Mouse (Mus musculus): Measurements from ENCODE around the gene Gucy1b2. TPM values are rescaled to one million over a fixed set of nuclear protein-coding genes. Genes with fewer than 3 reads are reported as not detected.

Gucy1b2 gene
- total and polyA plus RNA-seq, 2 experiments from 2014 or later = 0.04 TPM; not detected in 1

- 70% methylated on average over 7 of the region's 7 CpGs for WGBS
These were observed 9.5 kb downstream of the Gucy1b2 start for GRCm38 (mm10) chr14:62446385-62447213.

GRCm38 (mm10) chr14:62443840-62444430 lies 12.2 kb downstream of the Gucy1b2 start:
- no peaks in the 10 kb centered on the region for H3K27me3 ChIP-seq (ENCODE audit: control insufficient read depth, insufficient read depth, low read length)
- TF ChIP-seq CTCF (IDR thresholded peaks at IDR 0.05; ENCODE audit: low read depth) (no peak), EP300 (IDR thresholded peaks at IDR 0.05; ENCODE audit: low read depth) (no peak)
- H3K4me2 ChIP-seq (ENCODE audit: low read depth, low read length) = no peak overlapping the region
- no peak overlapping the region for H3K4me3 ChIP-seq (ENCODE audit: low read depth, low read length)
- H3K36me3 ChIP-seq (replicated peaks; ENCODE audit: control insufficient read depth, insufficient read depth, low read length) = no peaks in the 10 kb centered on the region
- DNase-seq (ENCODE audit: low spot score) (no peak), ATAC-seq (ENCODE audit: insufficient read depth, low read depth) (no peak)
- WGBS = 75% methylated on average over 6 of the region's 6 CpGs
- H3K9ac ChIP-seq (replicated peaks; ENCODE audit: low read depth, low read length) = no peak overlapping the region
- no peak overlapping the region for H3K27ac ChIP-seq (ENCODE audit: low read depth)
- no peaks in the 10 kb centered on the region for H3K9me3 ChIP-seq (replicated peaks; ENCODE audit: control insufficient read depth, low read length)
- H3K4me1 ChIP-seq (ENCODE audit: control insufficient read depth, insufficient read depth) = no peaks in the 10 kb centered on the region

More at GRCm38 (mm10) chr14:62446385-62447213, 9.5 kb downstream of the Gucy1b2 start:
- TF ChIP-seq CTCF (IDR thresholded peaks at IDR 0.05; ENCODE audit: low read depth) (no peak), EP300 (IDR thresholded peaks at IDR 0.05; ENCODE audit: low read depth) (no peak)
- Histone ChIP-seq H3K9ac (replicated peaks; ENCODE audit: low read depth, low read length) (no peak overlapping the region), H3K4me3 (ENCODE audit: low read depth, low read length) (no peak overlapping the region), H3K4me1 (ENCODE audit: control insufficient read depth, insufficient read depth) (no peaks in the 10 kb centered on the region), H3K27me3 (ENCODE audit: control insufficient read depth, insufficient read depth, low read length) (no peaks in the 10 kb centered on the region), H3K36me3 (replicated peaks; ENCODE audit: control insufficient read depth, insufficient read depth, low read length) (no peaks in the 10 kb centered on the region), H3K4me2 (ENCODE audit: low read depth, low read length) (no peak overlapping the region), H3K9me3 (replicated peaks; ENCODE audit: control insufficient read depth, low read length) (no peaks in the 10 kb centered on the region), H3K27ac (ENCODE audit: low read depth) (no peak overlapping the region)
- DNase-seq (ENCODE audit: low spot score) (no peak), ATAC-seq (ENCODE audit: insufficient read depth, low read depth) (no peak)

- Histone ChIP-seq H3K9me3 (replicated peaks; ENCODE audit: control insufficient read depth, low read length) (no peaks in the 10 kb centered on the region), H3K4me1 (ENCODE audit: control insufficient read depth, insufficient read depth) (no peaks in the 10 kb centered on the region), H3K4me2 (ENCODE audit: low read depth, low read length) (no peak overlapping the region), H3K4me3 (ENCODE audit: low read depth, low read length) (no peak overlapping the region), H3K9ac (replicated peaks; ENCODE audit: low read depth, low read length) (no peak overlapping the region), H3K36me3 (replicated peaks; ENCODE audit: control insufficient read depth, insufficient read depth, low read length) (no peaks in the 10 kb centered on the region), H3K27me3 (ENCODE audit: control insufficient read depth, insufficient read depth, low read length) (no peaks in the 10 kb centered on the region), H3K27ac (ENCODE audit: low read depth) (no peak overlapping the region)
- TF ChIP-seq EP300 (IDR thresholded peaks at IDR 0.05; ENCODE audit: low read depth) (no peak), CTCF (IDR thresholded peaks at IDR 0.05; ENCODE audit: low read depth) (no peak)
- ATAC-seq (ENCODE audit: insufficient read depth, low read depth) = no peak
- DNase-seq (ENCODE audit: low spot score) = no peak
- WGBS = 55% methylated on average over 1 of the region's 1 CpGs
These were observed 13.1 kb downstream of the Gucy1b2 start for GRCm38 (mm10) chr14:62442971-62443370.

- no peak overlapping the region for H3K9ac ChIP-seq (replicated peaks; ENCODE audit: low read depth, low read length)
- ATAC-seq (ENCODE audit: insufficient read depth, low read depth) (no peak), DNase-seq (ENCODE audit: low spot score) (no peak)
- no peaks in the 10 kb centered on the region for H3K4me1 ChIP-seq (ENCODE audit: control insufficient read depth, insufficient read depth)
- TF ChIP-seq EP300 (IDR thresholded peaks at IDR 0.05; ENCODE audit: low read depth) = no peak
- no peak for TF ChIP-seq CTCF (IDR thresholded peaks at IDR 0.05; ENCODE audit: low read depth)
- no peaks in the 10 kb centered on the region for H3K36me3 ChIP-seq (replicated peaks; ENCODE audit: control insufficient read depth, insufficient read depth, low read length)
- H3K4me3 ChIP-seq (ENCODE audit: low read depth, low read length) = no peak overlapping the region
- no peak overlapping the region for H3K4me2 ChIP-seq (ENCODE audit: low read depth, low read length)
- H3K27ac ChIP-seq (ENCODE audit: low read depth) = peak overlapping the region; percentile 48; the same call in 1 of the 2 replicates
- H3K27me3 ChIP-seq (ENCODE audit: control insufficient read depth, insufficient read depth, low read length) = no peaks in the 10 kb centered on the region
- H3K9me3 ChIP-seq (replicated peaks; ENCODE audit: control insufficient read depth, low read length) = no peaks in the 10 kb centered on the region
These were observed 16.1 kb downstream of the Gucy1b2 start for GRCm38 (mm10) chr14:62440036-62440435.

- no peak for ATAC-seq (ENCODE audit: insufficient read depth, low read depth)
- H3K4me3 ChIP-seq (ENCODE audit: low read depth, low read length) = no peak overlapping the region
- H3K36me3 ChIP-seq (replicated peaks; ENCODE audit: control insufficient read depth, insufficient read depth, low read length) = no peaks in the 10 kb centered on the region
- H3K4me2 ChIP-seq (ENCODE audit: low read depth, low read length) = no peak overlapping the region
- DNase-seq (ENCODE audit: low spot score) = no peak
- H3K9ac ChIP-seq (replicated peaks; ENCODE audit: low read depth, low read length) = no peak overlapping the region
- H3K4me1 ChIP-seq (ENCODE audit: control insufficient read depth, insufficient read depth) = no peaks in the 10 kb centered on the region
- H3K27ac ChIP-seq (ENCODE audit: low read depth) = no peak overlapping the region
- H3K27me3 ChIP-seq (ENCODE audit: control insufficient read depth, insufficient read depth, low read length) = no peaks in the 10 kb centered on the region
- H3K9me3 ChIP-seq (replicated peaks; ENCODE audit: control insufficient read depth, low read length) = no peaks in the 10 kb centered on the region
- TF ChIP-seq CTCF (IDR thresholded peaks at IDR 0.05; ENCODE audit: low read depth) = no peak
- no peak for TF ChIP-seq EP300 (IDR thresholded peaks at IDR 0.05; ENCODE audit: low read depth)
- WGBS = 90% methylated on average over 4 of the region's 4 CpGs
These were observed 17.9 kb downstream of the Gucy1b2 start for GRCm38 (mm10) chr14:62438236-62438635.

All from heart, postnatal 0 days (tissue).